Mouse (Mus musculus): ENCODE results near the gene Cort. TPM values are rescaled to one million over a fixed set of nuclear protein-coding genes. Genes with fewer than 3 reads are reported as not detected.

Gene Cort
- polyA plus RNA-seq, 1 experiment, result 0.91 TPM

- no peak for TF ChIP-seq POLR2A (IDR thresholded peaks at IDR 0.05; ENCODE audit: insufficient read depth, low read length)
- no peak for TF ChIP-seq CTCF (IDR thresholded peaks at IDR 0.05; ENCODE audit: low read depth, low read length)
- TF ChIP-seq EP300 (IDR thresholded peaks at IDR 0.05; ENCODE audit: insufficient read depth, low read depth, low read length), result no peak
- Histone ChIP-seq H3K27ac (ENCODE audit: insufficient read depth, low read length) (no peak overlapping the region), H3K4me3 (ENCODE audit: low read depth, low read length) (no peak overlapping the region), H3K9me3 (replicated peaks; ENCODE audit: control insufficient read depth, insufficient read depth, low read length, poor library complexity, severe bottlenecking) (peaks cover 3% of the 10 kb centered on the region; the same call in 1 of the 2 replicates), H3K9ac (ENCODE audit: low read depth, poor library complexity, severe bottlenecking) (no peak overlapping the region), H3K4me1 (ENCODE audit: control insufficient read depth, insufficient read depth, low read length) (peaks cover 11% of the 10 kb centered on the region), H3K36me3 (ENCODE audit: control insufficient read depth, insufficient read depth, low read length, poor library complexity, severe bottlenecking) (peaks cover 25% of the 10 kb centered on the region), H3K27me3 (ENCODE audit: control insufficient read depth, insufficient read depth, low read length, poor library complexity, severe bottlenecking) (no peaks in the 10 kb centered on the region)
Observed at GRCm38 (mm10) chr4:149159891-149160290, 33.3 kb upstream of the Cort start.

GRCm38 (mm10) chr4:149159203-149159602, 32.6 kb upstream of the Cort start:
- H3K36me3 ChIP-seq (ENCODE audit: control insufficient read depth, insufficient read depth, low read length, poor library complexity, severe bottlenecking), result peaks cover 26% of the 10 kb centered on the region
- H3K9ac ChIP-seq (ENCODE audit: low read depth, poor library complexity, severe bottlenecking), result no peak overlapping the region

GRCm38 (mm10) chr4:149157415-149157973, 30.9 kb upstream of the Cort start:
- peaks cover 35% of the 10 kb centered on the region for H3K36me3 ChIP-seq (ENCODE audit: control insufficient read depth, insufficient read depth, low read length, poor library complexity, severe bottlenecking)

More at GRCm38 (mm10) chr4:149159203-149159602, 32.6 kb upstream of the Cort start:
- Histone ChIP-seq H3K4me3 (ENCODE audit: low read depth, low read length) (no peak overlapping the region), H3K4me1 (ENCODE audit: control insufficient read depth, insufficient read depth, low read length) (peaks cover 11% of the 10 kb centered on the region), H3K9me3 (replicated peaks; ENCODE audit: control insufficient read depth, insufficient read depth, low read length, poor library complexity, severe bottlenecking) (peaks cover 5% of the 10 kb centered on the region; the same call in 1 of the 2 replicates), H3K27ac (ENCODE audit: insufficient read depth, low read length) (no peak overlapping the region), H3K27me3 (ENCODE audit: control insufficient read depth, insufficient read depth, low read length, poor library complexity, severe bottlenecking) (no peaks in the 10 kb centered on the region)
- no peak for TF ChIP-seq POLR2A (IDR thresholded peaks at IDR 0.05; ENCODE audit: insufficient read depth, low read length)
- no peak for TF ChIP-seq EP300 (IDR thresholded peaks at IDR 0.05; ENCODE audit: insufficient read depth, low read depth, low read length)
- no peak for TF ChIP-seq CTCF (IDR thresholded peaks at IDR 0.05; ENCODE audit: low read depth, low read length)

GRCm38 (mm10) chr4:149155711-149156110, 29.1 kb upstream of the Cort start:
- no peak overlapping the region for H3K4me3 ChIP-seq (ENCODE audit: low read depth, low read length)
- peaks cover 5% of the 10 kb centered on the region; the same call in 1 of the 2 replicates for H3K9me3 ChIP-seq (replicated peaks; ENCODE audit: control insufficient read depth, insufficient read depth, low read length, poor library complexity, severe bottlenecking)
- peaks cover 39% of the 10 kb centered on the region for H3K36me3 ChIP-seq (ENCODE audit: control insufficient read depth, insufficient read depth, low read length, poor library complexity, severe bottlenecking)
- H3K4me1 ChIP-seq (ENCODE audit: control insufficient read depth, insufficient read depth, low read length), result peaks cover 9% of the 10 kb centered on the region
- no peaks in the 10 kb centered on the region for H3K27me3 ChIP-seq (ENCODE audit: control insufficient read depth, insufficient read depth, low read length, poor library complexity, severe bottlenecking)
- TF ChIP-seq EP300 (IDR thresholded peaks at IDR 0.05; ENCODE audit: insufficient read depth, low read depth, low read length) (no peak), CTCF (IDR thresholded peaks at IDR 0.05; ENCODE audit: low read depth, low read length) (no peak), POLR2A (IDR thresholded peaks at IDR 0.05; ENCODE audit: insufficient read depth, low read length) (no peak)
- no peak overlapping the region for H3K9ac ChIP-seq (ENCODE audit: low read depth, poor library complexity, severe bottlenecking)
- H3K27ac ChIP-seq (ENCODE audit: insufficient read depth, low read length), result no peak overlapping the region

More at GRCm38 (mm10) chr4:149157415-149157973, 30.9 kb upstream of the Cort start:
- Histone ChIP-seq H3K9me3 (replicated peaks; ENCODE audit: control insufficient read depth, insufficient read depth, low read length, poor library complexity, severe bottlenecking) (peaks cover 5% of the 10 kb centered on the region; the same call in 1 of the 2 replicates), H3K4me3 (ENCODE audit: low read depth, low read length) (no peak overlapping the region), H3K4me1 (ENCODE audit: control insufficient read depth, insufficient read depth, low read length) (peaks cover 11% of the 10 kb centered on the region), H3K27ac (ENCODE audit: insufficient read depth, low read length) (no peak overlapping the region), H3K9ac (ENCODE audit: low read depth, poor library complexity, severe bottlenecking) (no peak overlapping the region), H3K27me3 (ENCODE audit: control insufficient read depth, insufficient read depth, low read length, poor library complexity, severe bottlenecking) (no peaks in the 10 kb centered on the region)
- TF ChIP-seq CTCF (IDR thresholded peaks at IDR 0.05; ENCODE audit: low read depth, low read length) (no peak), EP300 (IDR thresholded peaks at IDR 0.05; ENCODE audit: insufficient read depth, low read depth, low read length) (0 out of 2 replicates have a peak, but pooled peaks have one; percentile 13)

GRCm38 (mm10) chr4:149154859-149155258, 28.3 kb upstream of the Cort start:
- peaks cover 5% of the 10 kb centered on the region; the same call in 1 of the 2 replicates for H3K9me3 ChIP-seq (replicated peaks; ENCODE audit: control insufficient read depth, insufficient read depth, low read length, poor library complexity, severe bottlenecking)
- no peaks in the 10 kb centered on the region for H3K27me3 ChIP-seq (ENCODE audit: control insufficient read depth, insufficient read depth, low read length, poor library complexity, severe bottlenecking)
- no peak overlapping the region for H3K27ac ChIP-seq (ENCODE audit: insufficient read depth, low read length)
- H3K36me3 ChIP-seq (ENCODE audit: control insufficient read depth, insufficient read depth, low read length, poor library complexity, severe bottlenecking), result peaks cover 39% of the 10 kb centered on the region
- no peak overlapping the region for H3K4me3 ChIP-seq (ENCODE audit: low read depth, low read length)
- H3K9ac ChIP-seq (ENCODE audit: low read depth, poor library complexity, severe bottlenecking), result no peak overlapping the region
- peaks cover 4% of the 10 kb centered on the region for H3K4me1 ChIP-seq (ENCODE audit: control insufficient read depth, insufficient read depth, low read length)
- TF ChIP-seq POLR2A (IDR thresholded peaks at IDR 0.05; ENCODE audit: insufficient read depth, low read length) (no peak), EP300 (IDR thresholded peaks at IDR 0.05; ENCODE audit: insufficient read depth, low read depth, low read length) (no peak), CTCF (IDR thresholded peaks at IDR 0.05; ENCODE audit: low read depth, low read length) (no peak)

- Histone ChIP-seq H3K9ac (ENCODE audit: low read depth, poor library complexity, severe bottlenecking) (no peak overlapping the region), H3K27ac (ENCODE audit: insufficient read depth, low read length) (no peak overlapping the region), H3K27me3 (ENCODE audit: control insufficient read depth, insufficient read depth, low read length, poor library complexity, severe bottlenecking) (no peaks in the 10 kb centered on the region), H3K9me3 (replicated peaks; ENCODE audit: control insufficient read depth, insufficient read depth, low read length, poor library complexity, severe bottlenecking) (peaks cover 5% of the 10 kb centered on the region; the same call in 1 of the 2 replicates), H3K36me3 (ENCODE audit: control insufficient read depth, insufficient read depth, low read length, poor library complexity, severe bottlenecking) (peaks cover 25% of the 10 kb centered on the region), H3K4me3 (ENCODE audit: low read depth, low read length) (no peak overlapping the region), H3K4me1 (ENCODE audit: control insufficient read depth, insufficient read depth, low read length) (no peaks in the 10 kb centered on the region)
- TF ChIP-seq POLR2A (IDR thresholded peaks at IDR 0.05; ENCODE audit: insufficient read depth, low read length), result no peak
- TF ChIP-seq EP300 (IDR thresholded peaks at IDR 0.05; ENCODE audit: insufficient read depth, low read depth, low read length), result no peak
- no peak for TF ChIP-seq CTCF (IDR thresholded peaks at IDR 0.05; ENCODE audit: low read depth, low read length)
Observed at GRCm38 (mm10) chr4:149150721-149151120, 24.2 kb upstream of the Cort start.

All from ES-Bruce4 (cell line).